In genomic region chr13:59196311-59196710, GRCm38 (mm10) we compare ENCODE assay signal across 23 mouse cellular contexts.
DNase-seq lines count a peak whose midpoint lies in the region; ATAC-seq and TF ChIP-seq lines count a peak whose summit lies in the region.
"Had no signal": no experiment of that assay in that cellular context is flagged by ENCODE, and none has a peak within 500 bp of the region (broad histone marks: within the 10 kb centered on the region; RNA-seq: fewer than 3 reads in every experiment).

No protein-coding gene starts in this region.

- peak; percentile 41 for DNase-seq in adrenal gland, postnatal 10 days
- DNase-seq in adrenal gland, adult 18-20 months (ENCODE audit: low spot score in 2 of 2), result no peak
- DNase-seq in heart, adult 8-10 months (ENCODE audit: low spot score), result peak; percentile 1
- DNase-seq in urinary bladder, postnatal 14 days (ENCODE audit: low spot score), result peak; percentile 16
- no peak for DNase-seq in urinary bladder, adult 18-20 months (ENCODE audit: low spot score in 2 of 2)
- DNase-seq in midbrain, postnatal 0 days (ENCODE audit: low spot score), result no peak
- no peak for DNase-seq in spleen, postnatal 14 days (ENCODE audit: low spot score in 2 of 2)
- DNase-seq: cerebellum, adult 9-11 months; kidney, adult 8-10 months; kidney, postnatal 36 days; left cerebral cortex, postnatal 4 days; thymus, adult 18-20 months; thymus, postnatal 4 days had no signal

- 81% methylated on average over 5 of the region's 5 CpGs for WGBS in heart, embryonic 12.5 days
- 80% methylated on average over 5 of the region's 5 CpGs for WGBS in midbrain, postnatal 0 days

- no peak for TF ChIP-seq CTCF in midbrain, postnatal 0 days (IDR thresholded peaks at IDR 0.05)

- no peak overlapping the region for H3K4me3 ChIP-seq in heart, embryonic 12.5 days
- H3K4me3 ChIP-seq in midbrain, postnatal 0 days (ENCODE audit: low read depth, low read length), result no peak overlapping the region
- H3K4me3 ChIP-seq: forebrain, embryonic 10.5 days; heart, embryonic 15.5 days; hindbrain, embryonic 12.5 days; midbrain, embryonic 13.5 days; neural tube, embryonic 13.5 days; stomach, embryonic 15.5 days had no signal

- H3K9me3 ChIP-seq in heart, embryonic 12.5 days (replicated peaks), result no peaks in the 10 kb centered on the region
- H3K9me3 ChIP-seq in midbrain, postnatal 0 days (ENCODE audit: low read length), result no peaks in the 10 kb centered on the region
- H3K9me3 ChIP-seq: forebrain, embryonic 10.5 days; heart, embryonic 15.5 days; hindbrain, embryonic 12.5 days; midbrain, embryonic 13.5 days; neural tube, embryonic 13.5 days; stomach, embryonic 15.5 days had no signal

- H3K9ac ChIP-seq in heart, embryonic 12.5 days, result no peak overlapping the region
- H3K9ac ChIP-seq in midbrain, postnatal 0 days (replicated peaks; ENCODE audit: low read length, poor library complexity, severe bottlenecking), result no peak overlapping the region
- H3K9ac ChIP-seq: heart, embryonic 15.5 days; hindbrain, embryonic 12.5 days; midbrain, embryonic 13.5 days; neural tube, embryonic 13.5 days; stomach, embryonic 15.5 days had no signal

- no peak overlapping the region for H3K4me2 ChIP-seq in heart, embryonic 12.5 days
- H3K4me2 ChIP-seq in midbrain, postnatal 0 days (ENCODE audit: low read depth, low read length, poor library complexity, severe bottlenecking), result no peak overlapping the region
- H3K4me2 ChIP-seq: heart, embryonic 15.5 days; hindbrain, embryonic 12.5 days; liver, embryonic 11.5 days; midbrain, embryonic 13.5 days; neural tube, embryonic 13.5 days; stomach, embryonic 15.5 days had no signal

- H3K4me1 ChIP-seq in heart, embryonic 12.5 days (replicated peaks), result no peaks in the 10 kb centered on the region
- H3K4me1 ChIP-seq in midbrain, postnatal 0 days (ENCODE audit: insufficient read depth, low read length), result no peaks in the 10 kb centered on the region
- H3K4me1 ChIP-seq: forebrain, embryonic 10.5 days; heart, embryonic 15.5 days; hindbrain, embryonic 12.5 days; midbrain, embryonic 13.5 days; neural tube, embryonic 13.5 days; stomach, embryonic 15.5 days had no signal

- no peak overlapping the region for H3K27ac ChIP-seq in heart, embryonic 12.5 days (ENCODE audit: poor library complexity, severe bottlenecking)
- H3K27ac ChIP-seq in midbrain, postnatal 0 days (ENCODE audit: low read depth, low read length), result no peak overlapping the region
- H3K27ac ChIP-seq: forebrain, embryonic 10.5 days; heart, embryonic 15.5 days; hindbrain, embryonic 12.5 days; midbrain, embryonic 13.5 days; neural tube, embryonic 13.5 days; stomach, embryonic 15.5 days had no signal

- no peaks in the 10 kb centered on the region for H3K27me3 ChIP-seq in heart, embryonic 12.5 days (replicated peaks)
- H3K27me3 ChIP-seq in midbrain, postnatal 0 days (ENCODE audit: insufficient read depth, low read length), result no peaks in the 10 kb centered on the region
- H3K27me3 ChIP-seq: heart, embryonic 15.5 days; hindbrain, embryonic 12.5 days; midbrain, embryonic 13.5 days; neural tube, embryonic 13.5 days; stomach, embryonic 15.5 days had no signal

- ATAC-seq in heart, embryonic 12.5 days (ENCODE audit: insufficient number of reproducible peaks, low FRiP score), result no peak
- no peak for ATAC-seq in midbrain, postnatal 0 days (ENCODE audit: low FRiP score)
- ATAC-seq: CD4-positive, CD25-positive, alpha-beta regulatory T cell, adult 4 months; inflammation-experienced regulatory T-cells, adult 6 months; midbrain, embryonic 13.5 days had no signal

- no peaks in the 10 kb centered on the region for H3K36me3 ChIP-seq in heart, embryonic 12.5 days
- no peaks in the 10 kb centered on the region for H3K36me3 ChIP-seq in midbrain, postnatal 0 days (ENCODE audit: insufficient read depth, low read length)
- H3K36me3 ChIP-seq: forebrain, embryonic 10.5 days; heart, embryonic 15.5 days; hindbrain, embryonic 12.5 days; midbrain, embryonic 13.5 days; neural tube, embryonic 13.5 days; stomach, embryonic 15.5 days had no signal

Comparison
In these comparisons a context has a peak if more than half of its experiments do, and no peak if none do; other contexts are left out.
1. DNase-seq: peak in adrenal gland, postnatal 10 days (single experiment), heart, adult 8-10 months (single experiment) and urinary bladder, postnatal 14 days (single experiment); none in adrenal gland, adult 18-20 months (0 of 2), urinary bladder, adult 18-20 months (0 of 2), midbrain, postnatal 0 days (single experiment) and spleen, postnatal 14 days (0 of 2).